Mouse (Mus musculus): Measurements from ENCODE around the gene Gm21905.

The Gm21905 gene

GRCm38 (mm10) chr5:67946321-67946720, at the start of gene Gm21905:
Gene Gm21905 (minus strand): TSS chr5:67946421.
- DNase-seq: no peak

DNA sequence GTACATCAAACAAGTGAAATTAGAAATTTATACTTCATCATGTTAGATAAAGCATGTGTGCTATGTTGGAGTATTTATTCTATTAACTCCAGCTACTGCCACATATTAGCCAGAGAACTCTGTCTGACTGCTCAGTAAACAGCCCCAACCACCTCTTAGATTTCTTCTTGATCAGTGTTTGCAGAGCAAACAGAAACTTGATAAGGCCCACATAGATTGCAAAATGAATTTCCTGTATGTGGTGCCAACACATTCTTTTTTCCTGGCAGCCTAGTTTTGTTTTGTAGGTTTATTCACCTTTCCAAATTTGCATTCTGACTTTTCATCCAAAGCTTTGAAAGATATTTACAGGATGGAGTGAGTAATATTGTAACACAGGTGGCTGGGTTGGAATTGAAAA, 44.2 kb upstream of the Gm21905 start:
- no peak for DNase-seq

GRCm38 (mm10) chr5:67981946-67982526, 35.8 kb upstream of the Gm21905 start:
- DNase-seq: no peak

GRCm38 (mm10) chr5:67969536-67969935, 23.3 kb upstream of the Gm21905 start:
- DNase-seq: no peak

DNA sequence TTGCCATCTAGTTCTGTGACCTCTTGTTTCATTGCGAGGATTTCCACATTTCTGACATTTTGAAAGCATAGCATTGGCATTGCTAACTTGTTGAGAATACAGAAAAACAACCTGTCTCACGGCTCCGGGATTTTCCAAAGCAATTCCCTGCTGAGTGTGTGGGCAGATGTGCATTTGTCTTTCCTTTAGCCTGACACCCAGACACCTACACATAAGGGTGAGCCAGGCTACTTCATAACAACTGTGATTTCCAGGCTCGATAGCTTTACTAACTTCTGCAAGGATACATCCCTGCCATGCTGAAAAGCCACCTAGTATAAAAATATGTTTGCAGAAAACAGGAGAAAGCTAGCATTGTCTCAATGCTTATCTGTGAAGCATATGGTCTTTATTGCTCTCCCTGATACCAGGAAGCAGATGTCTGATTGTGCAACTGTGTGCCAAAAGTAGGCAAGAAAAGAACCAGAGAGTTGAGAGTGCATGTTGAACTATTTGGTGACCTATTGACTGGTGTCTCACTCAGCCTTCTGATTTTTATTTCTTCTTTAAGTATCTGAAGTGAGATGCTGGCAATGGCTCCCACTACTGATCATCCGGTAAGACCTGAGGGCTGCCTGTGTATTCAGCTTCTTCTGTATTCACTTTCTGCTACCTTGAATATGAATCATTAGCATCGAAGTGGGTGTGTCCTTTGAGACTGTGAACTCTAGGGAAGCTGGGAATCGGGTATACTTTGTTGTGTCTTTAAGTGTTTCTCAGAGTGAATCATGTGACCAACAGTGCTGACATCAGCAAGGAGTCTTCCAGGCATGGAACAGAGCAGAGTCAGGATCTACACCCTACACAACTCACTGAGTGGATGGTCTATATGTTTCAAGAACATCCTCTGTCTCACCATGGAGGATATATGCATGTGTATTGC, 15.7 kb upstream of the Gm21905 start:
- no peak for DNase-seq

DNA sequence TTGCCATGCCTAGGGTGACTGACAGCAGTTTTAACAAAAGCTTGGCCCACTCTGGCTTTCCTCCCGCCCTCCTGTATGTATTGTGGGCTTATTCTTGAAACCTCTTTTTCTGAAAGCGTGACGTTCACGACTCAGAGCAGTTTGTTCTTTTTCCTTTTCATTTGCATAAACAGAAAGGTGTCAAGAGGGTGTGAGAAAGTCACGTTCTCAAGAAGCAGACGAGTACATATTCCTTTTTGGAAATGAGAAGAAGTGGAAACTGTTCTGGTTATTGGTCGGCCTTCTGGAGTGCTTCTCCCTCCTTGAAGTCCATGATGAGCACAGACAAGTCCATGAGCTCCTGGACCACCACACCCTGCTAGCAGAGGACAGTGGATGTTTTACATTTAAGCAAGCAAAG, 9.3 kb upstream of the Gm21905 start:
- no peak for DNase-seq

GRCm38 (mm10) chr5:67954097-67954496, 7.9 kb upstream of the Gm21905 start:
- DNase-seq: no peak

- no peak for DNase-seq
These were observed 1.9 kb upstream of the Gm21905 start for GRCm38 (mm10) chr5:67948074-67948473.

GRCm38 (mm10) chr5:67947006-67947405, 785 bp upstream of the Gm21905 start:
- no peak for DNase-seq

DNA sequence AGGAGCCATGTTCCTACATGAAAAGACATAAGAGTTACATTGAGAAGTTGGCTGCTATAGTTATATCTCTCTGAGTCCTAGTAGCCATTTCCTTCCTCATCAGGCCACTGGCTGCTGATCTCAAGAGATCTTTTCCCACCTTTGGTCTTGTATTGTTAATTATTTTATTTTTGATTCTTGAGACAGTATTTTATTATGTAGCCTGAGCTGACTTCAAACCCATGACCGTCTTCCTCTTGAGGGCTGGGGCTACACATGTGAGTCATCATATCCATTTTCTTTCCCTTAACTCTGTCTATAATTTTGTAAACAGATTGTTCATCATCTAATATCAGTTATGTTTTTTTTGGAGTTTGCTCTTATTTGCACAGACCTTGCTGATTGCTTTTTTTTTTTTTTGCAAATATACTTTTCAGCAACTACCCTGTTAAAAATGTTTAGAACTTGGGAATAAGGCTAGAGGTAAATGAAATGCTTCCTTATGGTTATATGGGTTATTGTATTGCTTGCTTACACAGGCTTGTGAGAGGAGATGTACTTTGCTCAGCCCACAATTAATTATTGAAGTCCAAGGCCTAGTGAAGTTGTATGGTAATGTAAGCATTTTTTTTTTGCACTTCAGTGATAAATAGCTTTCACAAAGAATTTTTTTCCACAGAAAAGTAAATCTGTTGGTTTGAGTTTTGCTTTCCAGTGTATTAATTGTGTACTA, 2.0 kb downstream of the Gm21905 start:
- DNase-seq: no peak

DNA sequence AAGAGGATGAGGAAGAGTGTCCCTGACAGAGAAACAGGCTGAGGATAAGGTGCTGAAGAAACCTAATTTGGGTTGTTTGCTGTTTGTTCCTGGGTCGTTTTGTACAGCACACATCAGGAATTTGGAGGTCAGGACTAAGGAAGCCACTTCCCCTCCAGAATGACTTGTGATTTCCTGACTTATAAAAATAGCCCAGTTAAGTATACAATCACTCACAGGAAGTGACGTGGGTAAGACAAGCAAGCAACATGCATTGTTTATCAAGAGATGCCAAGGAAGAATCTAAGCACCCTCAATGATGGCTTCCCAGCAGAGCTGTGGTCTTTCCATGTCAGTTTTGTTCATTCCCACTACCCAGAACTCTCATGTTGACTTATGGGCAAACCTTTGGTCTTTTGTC, 3.0 kb downstream of the Gm21905 start:
- no peak for DNase-seq

- DNase-seq: no peak
These were observed 4.9 kb downstream of the Gm21905 start, which contains the start of gene Gm5108 for GRCm38 (mm10) chr5:67941369-67941768. Gene Gm5108 (plus strand): TSS chr5:67941669.

DNA sequence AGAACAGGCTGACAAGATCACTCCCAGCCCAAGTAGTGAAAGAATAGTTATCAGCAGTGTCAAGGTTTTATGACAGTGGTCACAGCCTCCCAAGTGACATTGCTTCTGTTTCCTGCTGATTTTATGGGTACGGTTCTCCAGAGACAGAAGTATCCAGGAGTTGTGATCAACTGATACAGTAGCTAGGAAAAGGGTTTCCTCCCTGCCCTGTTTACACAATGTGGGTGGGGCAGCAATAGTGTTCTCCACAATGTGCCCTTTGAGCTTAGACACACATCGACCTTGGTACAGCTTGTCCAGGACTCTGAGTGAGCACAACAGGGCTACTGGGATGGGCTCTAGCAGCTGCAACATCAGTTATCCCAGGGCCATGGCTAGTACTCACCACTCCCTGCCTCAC, 14.6 kb downstream of the Gm21905 start:
- DNase-seq: no peak

DNA sequence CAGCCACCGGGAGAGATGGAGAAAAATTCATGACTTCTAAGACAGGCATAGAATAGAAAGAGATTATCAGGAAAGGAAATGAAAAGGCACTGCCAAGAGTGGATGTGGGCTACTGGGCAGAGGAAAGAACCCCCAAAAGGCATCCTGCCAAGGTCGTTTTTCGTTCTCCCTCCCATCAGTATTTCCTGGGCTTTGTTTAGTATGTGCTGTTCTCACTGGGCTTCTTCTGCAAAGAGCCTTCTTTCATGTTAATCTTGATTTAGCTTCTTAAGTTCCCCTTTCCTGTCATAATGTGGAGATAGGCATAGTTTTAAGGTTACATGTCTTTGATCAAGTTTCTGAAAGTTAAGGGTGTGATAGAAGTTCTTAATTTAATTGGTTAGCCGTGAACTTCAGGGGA, 15.6 kb downstream of the Gm21905 start:
- no peak for DNase-seq

DNA sequence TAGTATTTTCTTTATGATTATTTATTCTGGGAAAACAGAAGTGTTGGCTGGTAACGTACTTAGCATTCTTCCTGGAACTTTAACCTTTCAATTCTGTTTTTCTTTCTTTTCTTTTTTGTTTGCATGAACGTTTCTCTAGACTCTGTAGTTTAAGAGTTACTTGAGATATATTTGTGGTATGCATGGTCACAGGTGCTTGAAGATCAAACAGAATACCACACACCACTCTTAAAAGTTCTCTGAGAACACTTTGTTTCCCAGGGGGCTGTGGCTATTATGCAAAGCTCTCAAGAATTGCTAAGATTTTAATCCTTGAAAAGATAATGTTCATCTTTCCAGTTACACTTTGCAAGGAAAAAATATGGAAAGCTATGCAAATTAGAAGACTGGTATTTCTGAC, 41.7 kb downstream of the Gm21905 start:
- no peak for DNase-seq

DNA sequence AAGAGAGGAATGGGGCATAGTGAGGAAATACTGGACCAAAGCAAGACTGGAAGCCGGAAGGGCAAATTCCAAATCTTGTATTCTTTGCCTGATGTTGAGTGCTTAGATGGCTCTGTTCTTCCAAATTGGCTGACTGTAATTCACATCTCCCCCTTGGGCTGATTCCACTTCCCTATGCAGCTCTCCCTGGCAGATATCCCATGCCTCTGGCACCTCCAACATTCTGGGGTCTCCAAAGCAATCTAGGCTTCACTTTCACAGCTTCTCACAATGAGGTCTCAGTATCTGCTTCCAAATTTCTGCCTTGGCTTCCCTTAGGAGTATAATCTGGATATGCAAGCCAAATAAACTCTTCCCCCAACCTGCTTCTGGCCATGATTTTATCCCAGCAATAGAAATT, 47.3 kb downstream of the Gm21905 start:
- DNase-seq: no peak

DNA sequence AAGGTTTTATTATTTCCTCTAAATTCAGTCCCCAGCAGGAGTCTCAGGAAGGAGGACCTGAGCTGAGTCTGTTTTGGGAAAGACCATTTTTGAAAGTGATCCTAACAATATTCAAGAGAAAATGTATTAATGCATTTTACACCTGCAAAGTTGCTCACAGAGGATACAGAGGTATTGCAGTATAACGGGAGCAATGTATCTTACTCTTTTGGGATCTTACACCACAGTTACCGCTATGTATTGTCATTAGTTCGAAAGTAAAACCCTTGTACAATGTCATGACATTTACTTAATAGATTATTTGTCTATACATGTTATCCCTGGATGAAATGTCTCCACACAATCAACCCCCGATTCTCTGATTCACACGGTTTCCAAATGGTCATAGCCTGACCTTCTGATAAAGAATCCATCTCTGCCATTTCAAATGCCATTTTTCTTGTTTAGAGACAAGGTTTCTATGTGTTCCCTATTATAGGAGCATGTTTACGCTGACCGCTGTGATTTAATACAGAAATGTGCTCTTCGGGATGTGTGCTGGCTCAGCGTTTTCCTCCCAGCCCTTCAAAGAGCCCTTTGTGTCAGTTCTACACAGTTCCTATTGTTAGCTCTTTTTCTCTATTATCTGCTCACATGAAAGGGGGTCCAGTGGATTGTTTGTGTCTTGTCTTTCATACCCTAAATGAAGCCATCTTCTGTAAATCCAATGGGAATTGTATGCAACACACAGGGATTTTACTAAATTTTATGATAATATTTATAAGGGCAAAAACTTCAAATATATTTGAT, 61.6 kb downstream of the Gm21905 start:
- DNase-seq: no peak

- no peak for DNase-seq
These were observed 62.6 kb downstream of the Gm21905 start for GRCm38 (mm10) chr5:67883564-67884171.

All from cerebellum, adult 18-20 months (tissue).